Mouse (Mus musculus) olfactory bulb, adult 2 months (tissue): ENCODE results near the gene Cep57l1. TPM values are rescaled to one million over a fixed set of nuclear protein-coding genes. Genes with fewer than 3 reads are reported as not detected.

Experiments used
- H3K27ac ChIP-seq: fragments of 200-500 bp; 2 replicates; pipeline ENCODE4 v1.5.1; 2012; ENCODE audit warnings: low read depth, low read length; ENCODE audit not compliant: insufficient read depth
- H3K4me1 ChIP-seq: fragments of 200-500 bp; 2 replicates; pipeline ENCODE4 v1.6.1; 2012; ENCODE audit warnings: low read length; ENCODE audit not compliant: control insufficient read depth, insufficient read depth
- H3K4me3 ChIP-seq: fragments of 200-500 bp; 2 replicates; pipeline ENCODE4 v1.5.1; 2012; ENCODE audit warnings: mild to moderate bottlenecking, low read depth, low read length, moderate library complexity; ENCODE audit not compliant: insufficient read depth
- CTCF ChIP-seq: fragments of 200-500 bp; IDR thresholded peaks from 2 replicates; pipeline ENCODE4 v1.5.1; 2012; ENCODE audit warnings: low read depth, mild to moderate bottlenecking, low read length, moderate library complexity; ENCODE audit not compliant: insufficient read depth
- POLR2A ChIP-seq: fragments of 200-500 bp; IDR thresholded peaks from 2 replicates; pipeline ENCODE4 v1.6.1; 2012; ENCODE audit warnings: mild to moderate bottlenecking, low read depth, low read length, moderate library complexity; ENCODE audit not compliant: insufficient read depth
- WGBS: fragments of 180-500 bp; shearing (Covaris S2); methylation state at CpG from one replicate; pipeline ENCODE4 v1.1.7; 2018; 5-methylcytosine and 5-hydroxymethylcytosine counted together
- polyA plus RNA-seq: library from polyadenylated mRNA; stranded (reverse); fragments of >200 nt; gene quantifications from 2 replicates; pipeline ENCODE4 v1.2.4, GENCODE M21; 2012; ENCODE audit warnings: low replicate concordance; ENCODE audit not compliant: missing spikeins, insufficient read depth, insufficient read length

Gene Cep57l1
- polyA plus RNA-seq, 1 experiment: not detected

GRCm38 (mm10) chr10:41735398-41735797, 74.3 kb downstream of the Cep57l1 start:
- no peak overlapping the region for H3K4me3 ChIP-seq
- no peak overlapping the region for H3K27ac ChIP-seq
- 64% methylated on average over 6 of the region's 6 CpGs for WGBS
- no peaks in the 10 kb centered on the region for H3K4me1 ChIP-seq
- TF ChIP-seq POLR2A: no peak
- no peak for TF ChIP-seq CTCF

GRCm38 (mm10) chr10:41733214-41733613, 76.5 kb downstream of the Cep57l1 start:
- Histone ChIP-seq H3K4me3 (no peak overlapping the region), H3K4me1 (no peaks in the 10 kb centered on the region), H3K27ac (no peak overlapping the region)
- whole genome bisulfite sequencing: 99% methylated on average over 3 of the region's 3 CpGs
- TF ChIP-seq POLR2A (no peak), CTCF (no peak)

- no peak overlapping the region for H3K27ac ChIP-seq
- 90% methylated on average over 4 of the region's 4 CpGs for WGBS
These were observed 77.7 kb downstream of the Cep57l1 start for GRCm38 (mm10) chr10:41731932-41732331.

GRCm38 (mm10) chr10:41730746-41731145, 78.9 kb downstream of the Cep57l1 start:
- Histone ChIP-seq H3K4me1 (no peaks in the 10 kb centered on the region), H3K4me3 (no peak overlapping the region), H3K27ac (no peak overlapping the region)
- no peak for TF ChIP-seq CTCF
- no peak for TF ChIP-seq POLR2A
- 93% methylated on average over 10 of the region's 10 CpGs for WGBS

More at GRCm38 (mm10) chr10:41731932-41732331, 77.7 kb downstream of the Cep57l1 start:
- TF ChIP-seq CTCF (no peak), POLR2A (no peak)
- Histone ChIP-seq H3K4me1 (no peaks in the 10 kb centered on the region), H3K4me3 (no peak overlapping the region)

- WGBS: 89% methylated on average over 9 of the region's 9 CpGs
- TF ChIP-seq POLR2A: no peak
- no peak for TF ChIP-seq CTCF
These were observed 83.5 kb downstream of the Cep57l1 start for GRCm38 (mm10) chr10:41726215-41726614.

GRCm38 (mm10) chr10:41719587-41719986, 90.1 kb downstream of the Cep57l1 start:
- Histone ChIP-seq H3K27ac (no peak overlapping the region), H3K4me1 (peaks cover 11% of the 10 kb centered on the region), H3K4me3 (no peak overlapping the region)
- TF ChIP-seq POLR2A: no peak
- TF ChIP-seq CTCF: no peak
- 68% methylated on average over 9 of the region's 9 CpGs for WGBS

More at GRCm38 (mm10) chr10:41726215-41726614, 83.5 kb downstream of the Cep57l1 start:
- no peak overlapping the region for H3K27ac ChIP-seq
- H3K4me3 ChIP-seq: no peak overlapping the region
- no peaks in the 10 kb centered on the region for H3K4me1 ChIP-seq

- 29% methylated on average over 15 of the region's 15 CpGs for WGBS
- H3K27ac ChIP-seq: no peak within 1 kb of the TSS
- peaks cover 11% of the 10 kb centered on the region for H3K4me1 ChIP-seq
- TF ChIP-seq POLR2A (no peak), CTCF (no peak)
- H3K4me3 ChIP-seq: no peak within 1 kb of the TSS
These were observed 93.4 kb downstream of the Cep57l1 start, which contains the start of gene Ccdc162 for GRCm38 (mm10) chr10:41716029-41716897. TSS of gene Ccdc162 (minus strand) at chr10:41716634.

GRCm38 (mm10) chr10:41715557-41715956, 94.1 kb downstream of the Cep57l1 start:
- no peak overlapping the region for H3K4me3 ChIP-seq
- TF ChIP-seq POLR2A (no peak), CTCF (no peak)
- H3K4me1 ChIP-seq: peaks cover 11% of the 10 kb centered on the region
- no peak overlapping the region for H3K27ac ChIP-seq
- WGBS: 75% methylated on average over 14 of the region's 14 CpGs

- Histone ChIP-seq H3K27ac (no peak overlapping the region), H3K4me3 (no peak overlapping the region), H3K4me1 (peaks cover 8% of the 10 kb centered on the region)
- TF ChIP-seq CTCF (no peak), POLR2A (no peak)
- WGBS: 70% methylated on average over 7 of the region's 7 CpGs
These were observed 98.2 kb downstream of the Cep57l1 start for GRCm38 (mm10) chr10:41711467-41711866.
